Mouse (Mus musculus): Measurements from ENCODE around the gene Hoxb5.

The Hoxb5 gene

DNA sequence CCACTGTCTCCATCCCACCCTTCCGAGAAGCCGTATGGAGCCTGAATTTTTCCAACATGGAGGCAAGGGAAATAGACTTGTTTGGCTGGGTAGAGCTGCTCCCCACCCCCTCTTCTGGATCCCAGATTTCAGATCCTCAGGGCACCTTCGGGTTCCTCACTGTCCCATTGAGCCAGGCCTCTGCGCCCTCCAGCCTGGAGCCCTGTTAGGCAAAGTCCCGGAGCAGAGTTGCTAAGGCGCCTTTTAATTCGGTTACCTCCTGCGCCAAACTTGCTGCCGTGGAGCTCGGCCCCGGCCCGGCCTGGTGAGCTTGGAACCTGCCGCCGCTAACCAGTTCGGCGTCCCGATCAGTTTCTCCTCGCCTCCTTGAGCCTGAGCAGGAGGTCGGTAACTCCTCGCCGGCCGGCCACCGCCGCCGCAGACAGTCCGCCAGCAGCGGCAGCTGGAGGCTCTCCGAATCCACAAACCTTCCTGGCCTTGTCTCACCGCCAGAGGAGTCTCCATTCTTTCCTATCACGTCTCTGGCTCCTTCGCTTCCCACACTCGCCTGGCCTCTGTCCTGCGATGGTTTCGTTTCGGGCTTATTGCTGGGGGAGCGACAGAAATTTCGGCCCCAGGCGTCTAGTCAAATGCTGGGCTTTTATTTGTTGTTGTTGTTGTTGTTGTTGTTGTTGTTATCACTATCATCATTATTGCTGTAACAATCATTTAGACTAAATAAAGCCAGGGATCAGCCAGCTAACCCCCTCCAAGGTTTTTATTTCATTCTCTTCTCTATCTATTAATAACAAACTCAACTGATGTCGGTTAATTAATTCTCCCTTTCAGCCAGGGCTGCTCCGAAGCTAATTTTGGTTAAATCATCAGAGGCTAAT lies 38.8 kb downstream of the Hoxb5 start:
- TF ChIP-seq GATA4 (IDR thresholded peaks at IDR 0.05; ENCODE audit: insufficient replicate concordance, low read length): no peak

DNA sequence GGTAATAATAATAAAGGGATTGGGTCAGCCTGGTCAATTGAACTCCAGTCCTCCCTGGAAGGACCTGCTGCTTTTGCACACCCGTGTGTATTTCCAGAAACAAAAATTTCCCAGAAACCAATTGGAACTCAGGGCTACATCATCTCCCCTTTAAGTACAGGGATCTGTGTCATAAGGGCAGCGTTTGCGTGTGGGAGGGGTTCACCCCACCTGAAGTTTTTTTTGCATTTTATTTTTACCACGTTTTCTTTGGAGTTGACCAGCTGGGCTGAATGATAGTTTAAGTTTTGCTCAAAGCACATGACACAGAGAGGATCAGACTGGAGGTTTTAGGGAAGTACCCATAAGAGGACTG lies 39.4 kb downstream of the Hoxb5 start:
- no peak for TF ChIP-seq GATA4 (IDR thresholded peaks at IDR 0.05; ENCODE audit: insufficient replicate concordance, low read length)

- TF ChIP-seq GATA4 (IDR thresholded peaks at IDR 0.05; ENCODE audit: insufficient replicate concordance, low read length): no peak
Observed at GRCm38 (mm10) chr11:96343206-96343745, 40.1 kb downstream of the Hoxb5 start.

- TF ChIP-seq GATA4 (IDR thresholded peaks at IDR 0.05; ENCODE audit: insufficient replicate concordance, low read length): no peak
Observed at GRCm38 (mm10) chr11:96344061-96344877, 41.1 kb downstream of the Hoxb5 start.

DNA sequence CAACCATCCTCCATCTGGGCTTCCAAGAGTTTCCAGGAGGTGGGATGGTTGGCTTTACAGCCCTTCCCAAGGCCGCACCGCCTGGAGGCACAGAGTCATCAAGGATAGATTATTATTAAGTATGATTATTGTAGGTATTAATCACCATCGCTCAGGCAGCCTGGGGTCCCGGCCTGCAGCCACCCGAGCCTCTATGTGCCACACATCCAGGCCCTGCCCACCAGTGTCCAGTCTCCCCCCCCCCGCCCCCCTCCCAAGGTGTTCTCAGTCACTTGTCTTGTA lies 41.7 kb downstream of the Hoxb5 start:
- TF ChIP-seq GATA4 (IDR thresholded peaks at IDR 0.05; ENCODE audit: insufficient replicate concordance, low read length): no peak

DNA sequence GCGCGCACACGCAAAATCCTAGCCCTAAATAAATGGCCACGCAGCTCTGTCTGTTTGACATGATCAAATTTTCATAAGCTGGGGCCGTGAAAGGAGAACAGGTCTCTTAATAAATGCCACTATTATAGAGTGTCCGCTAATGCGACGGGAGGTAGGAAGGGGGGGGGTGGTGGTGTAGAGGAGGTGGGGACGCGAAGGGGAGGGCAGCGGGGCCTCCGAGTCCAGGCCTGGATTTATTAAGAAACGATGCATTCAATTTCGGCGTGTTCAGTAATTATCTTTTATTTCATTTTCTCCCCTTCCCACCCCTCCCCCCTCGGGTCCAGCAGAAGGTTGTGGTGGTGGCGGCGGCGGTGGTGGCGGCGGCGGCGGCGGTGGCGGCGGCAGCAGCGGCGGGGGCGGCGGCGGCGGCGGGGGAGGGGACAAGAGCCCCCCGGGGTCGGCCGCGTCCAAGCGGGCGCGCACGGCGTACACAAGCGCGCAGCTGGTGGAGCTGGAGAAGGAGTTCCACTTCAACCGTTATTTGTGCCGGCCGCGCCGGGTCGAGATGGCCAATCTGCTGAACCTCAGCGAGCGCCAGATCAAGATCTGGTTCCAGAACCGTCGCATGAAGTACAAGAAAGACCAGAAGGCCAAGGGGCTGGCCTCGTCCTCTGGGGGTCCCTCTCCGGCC lies 42.2 kb downstream of the Hoxb5 start:
- no peak for TF ChIP-seq GATA4 (IDR thresholded peaks at IDR 0.05; ENCODE audit: insufficient replicate concordance, low read length)

DNA sequence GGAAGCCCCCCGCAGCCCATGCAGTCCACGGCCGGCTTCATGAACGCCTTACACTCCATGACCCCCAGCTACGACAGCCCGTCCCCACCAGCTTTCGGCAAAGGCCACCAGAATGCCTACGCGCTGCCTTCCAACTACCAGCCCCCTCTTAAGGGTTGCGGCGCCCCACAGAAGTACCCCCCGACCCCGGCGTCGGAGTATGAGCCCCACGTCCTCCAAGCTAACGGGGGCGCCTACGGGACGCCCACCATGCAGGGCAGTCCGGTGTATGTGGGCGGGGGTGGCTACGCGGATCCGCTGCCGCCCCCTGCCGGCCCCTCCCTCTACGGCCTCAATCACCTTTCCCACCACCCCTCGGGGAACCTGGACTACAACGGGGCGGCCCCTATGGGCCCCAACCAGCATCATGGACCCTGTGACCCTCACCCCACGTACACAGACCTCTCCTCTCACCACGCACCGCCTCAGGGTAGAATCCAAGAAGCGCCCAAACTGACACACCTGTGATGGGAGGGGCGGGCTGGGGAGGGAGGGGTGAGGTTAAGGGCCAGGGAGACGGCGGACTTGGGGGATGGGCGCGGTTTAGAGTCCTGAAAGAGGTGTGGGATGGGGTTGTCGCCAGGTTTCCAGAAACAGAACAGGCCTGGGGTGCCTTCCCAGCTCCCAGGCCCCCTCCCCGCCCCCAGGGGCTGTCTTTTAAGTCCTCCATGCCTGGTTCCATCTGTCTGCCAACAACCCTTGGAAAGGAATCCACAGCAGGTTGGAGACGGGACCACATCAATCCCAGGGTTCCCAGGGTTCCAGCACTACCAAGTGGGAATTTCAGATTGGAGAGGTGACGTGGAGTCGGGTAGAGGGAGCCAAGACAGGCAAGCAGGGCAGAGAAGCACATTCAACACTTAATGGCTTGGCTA lies 43.0 kb downstream of the Hoxb5 start:
- TF ChIP-seq GATA4 (IDR thresholded peaks at IDR 0.05; ENCODE audit: insufficient replicate concordance, low read length): no peak

GRCm38 (mm10) chr11:96346916-96347520 lies 43.9 kb downstream of the Hoxb5 start:
- TF ChIP-seq GATA4 (IDR thresholded peaks at IDR 0.05; ENCODE audit: insufficient replicate concordance, low read length): no peak

DNA sequence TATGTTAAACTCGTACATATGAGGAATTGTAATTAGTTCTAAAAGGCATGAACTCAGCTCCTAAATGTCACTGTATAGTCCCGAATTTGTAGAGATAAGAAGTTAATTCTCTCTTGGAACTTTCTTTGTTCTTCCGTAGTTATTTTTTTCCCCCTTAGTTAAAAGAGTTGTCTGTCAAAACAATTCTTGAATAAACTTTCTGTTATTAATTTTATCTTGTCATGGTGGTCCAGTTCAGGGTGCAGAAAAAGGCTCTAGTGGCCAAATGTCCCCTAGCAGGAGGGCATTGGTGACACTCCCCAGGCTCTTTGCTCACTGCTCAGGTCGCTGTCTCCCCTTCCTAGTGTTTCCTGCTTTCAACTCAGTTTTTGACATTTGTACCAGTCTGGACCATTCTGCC lies 44.6 kb downstream of the Hoxb5 start:
- TF ChIP-seq GATA4 (IDR thresholded peaks at IDR 0.05; ENCODE audit: insufficient replicate concordance, low read length): no peak

- no peak for TF ChIP-seq GATA4 (IDR thresholded peaks at IDR 0.05; ENCODE audit: insufficient replicate concordance, low read length)
Observed at GRCm38 (mm10) chr11:96348141-96348928, 45.2 kb downstream of the Hoxb5 start.

- TF ChIP-seq GATA4 (IDR thresholded peaks at IDR 0.05; ENCODE audit: insufficient replicate concordance, low read length): no peak
Observed at GRCm38 (mm10) chr11:96348988-96349387, 45.9 kb downstream of the Hoxb5 start.

- no peak for TF ChIP-seq GATA4 (IDR thresholded peaks at IDR 0.05; ENCODE audit: insufficient replicate concordance, low read length)
Observed at GRCm38 (mm10) chr11:96349491-96350340, 46.6 kb downstream of the Hoxb5 start.

DNA sequence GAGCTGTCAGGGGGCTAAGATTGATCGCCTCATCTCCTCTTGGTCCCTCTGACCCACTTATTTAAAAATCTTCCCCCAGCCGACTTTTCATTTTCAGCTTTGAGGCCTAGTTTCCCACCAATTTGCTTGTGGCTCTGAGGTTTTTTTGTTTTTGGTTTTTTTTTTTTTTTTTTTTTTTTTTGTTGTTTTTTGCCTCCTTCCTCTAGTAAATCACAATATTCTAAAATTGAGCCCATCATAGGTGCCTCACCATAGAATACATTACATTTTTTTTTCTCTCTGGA lies 47.1 kb downstream of the Hoxb5 start, which contains the start of gene Hoxb2:
TSS of gene Hoxb2 (plus strand) at position 185 of the 284 bp plus-strand sequence.
- TF ChIP-seq GATA4 (IDR thresholded peaks at IDR 0.05; ENCODE audit: insufficient replicate concordance, low read length): no peak

Measured in liver, adult (tissue).